Mouse (Mus musculus) intestine, postnatal 0 days (tissue): ENCODE results near the gene A430078G23Rik. TPM values are rescaled to one million over a fixed set of nuclear protein-coding genes. Genes with fewer than 3 reads are reported as not detected.

ENCODE experiments used
- ATAC-seq: fragments of 200-750 bp; cut with Nextera tagmentation; 2 replicates; pipeline ENCODE4 v1.8.0; 2017; ENCODE audit warnings: mild to moderate bottlenecking, moderate TSS enrichment, moderate library complexity
- H3K27ac ChIP-seq: fragments of 300-500 bp; sonication (generic); 2 replicates; pipeline ENCODE4 v1.5.1; 2014; ENCODE audit warnings: mild to moderate bottlenecking, low read depth, low read length, moderate library complexity
- H3K27me3 ChIP-seq: fragments of 300-500 bp; sonication (generic); replicated peaks from 2 replicates; pipeline ENCODE4 v1.6.1; 2014; ENCODE audit warnings: low read length, mixed read lengths; ENCODE audit not compliant: control insufficient read depth, insufficient read depth
- H3K36me3 ChIP-seq: fragments of 300-500 bp; sonication (generic); 2 replicates; pipeline ENCODE4 v1.6.1; 2014; ENCODE audit warnings: mild to moderate bottlenecking, moderate library complexity; ENCODE audit not compliant: control insufficient read depth, insufficient read depth
- H3K4me1 ChIP-seq: fragments of 300-500 bp; sonication (generic); replicated peaks from 2 replicates; pipeline ENCODE4 v1.6.1; 2014; ENCODE audit warnings: antibody characterized with exemption, low read length, mixed read lengths; ENCODE audit not compliant: control insufficient read depth, insufficient read depth
- H3K4me2 ChIP-seq: fragments of 300-500 bp; sonication (generic); replicated peaks from 2 replicates; pipeline ENCODE4 v1.6.1; 2014; ENCODE audit warnings: low read depth, mild to moderate bottlenecking, moderate library complexity
- H3K4me3 ChIP-seq: fragments of 300-500 bp; sonication (generic); 2 replicates; pipeline ENCODE4 v1.5.1; 2014; ENCODE audit warnings: low read depth, low read length
- H3K9ac ChIP-seq: fragments of 300-500 bp; sonication (generic); 2 replicates; pipeline ENCODE4 v1.6.1; 2014; ENCODE audit warnings: mild to moderate bottlenecking, low read depth, low read length
- H3K9me3 ChIP-seq: fragments of 300-500 bp; sonication (generic); 2 replicates; pipeline ENCODE4 v1.6.1; 2016; ENCODE audit warnings: mixed run types; ENCODE audit not compliant: control insufficient read depth
- CTCF ChIP-seq: sonication (generic); IDR thresholded peaks from 2 replicates; pipeline ENCODE4 v1.5.1; 2016; ENCODE audit warnings: low read depth, mild to moderate bottlenecking, control low read depth, antibody characterized with exemption, moderate library complexity
- WGBS: fragments of 180-500 bp; shearing (Covaris S2); extraction: QIAGEN DNeasy Blood & Tissue Kit; methylation state at CpG from one replicate; pipeline ENCODE4 v1.1.7; 2014; 5-methylcytosine and 5-hydroxymethylcytosine counted together
- polyA plus RNA-seq: library from polyadenylated mRNA; unstranded; fragments of >200 nt; fragmentation: Nextera tagmentation; extraction: Ambion mirVana; gene quantifications from 2 replicates; pipeline ENCODE4 v1.2.1, GENCODE M21; 2015

The A430078G23Rik gene
- polyA plus RNA-seq, 1 experiment from 2014 or later, result 0.16 TPM

- no peak for TF ChIP-seq CTCF
- H3K4me3 ChIP-seq, result no peak overlapping the region
- no peaks in the 10 kb centered on the region for H3K27me3 ChIP-seq
- whole genome bisulfite sequencing, result 23% methylated on average over 8 of the region's 8 CpGs
- no peaks in the 10 kb centered on the region for H3K9me3 ChIP-seq
- H3K4me1 ChIP-seq, result peaks cover 23% of the 10 kb centered on the region
- peak overlapping the region; percentile 21; the same call in 1 of the 2 replicates for H3K27ac ChIP-seq
- no peaks in the 10 kb centered on the region for H3K36me3 ChIP-seq
- ATAC-seq, result no peak; the same call in 1 of the 2 replicates
- H3K4me2 ChIP-seq, result peak overlapping the region; percentile 41
- H3K9ac ChIP-seq, result no peak overlapping the region
Measured at GRCm38 (mm10) chr8:3417455-3417854, 64.2 kb downstream of the A430078G23Rik start.

- ATAC-seq, result peak; percentile 37; the same call in 1 of the 2 replicates
- H3K27me3 ChIP-seq, result no peaks in the 10 kb centered on the region
- H3K27ac ChIP-seq, result no peak overlapping the region
- WGBS, result 57% methylated on average over 1 of the region's 1 CpGs
- no peak overlapping the region for H3K9ac ChIP-seq
- H3K4me1 ChIP-seq, result peaks cover 18% of the 10 kb centered on the region
- no peak overlapping the region; the same call in 1 of the 2 replicates for H3K4me2 ChIP-seq
- no peak for TF ChIP-seq CTCF
- no peak overlapping the region for H3K4me3 ChIP-seq
- no peaks in the 10 kb centered on the region for H3K9me3 ChIP-seq
- H3K36me3 ChIP-seq, result no peaks in the 10 kb centered on the region
Measured at GRCm38 (mm10) chr8:3418101-3418500, 64.9 kb downstream of the A430078G23Rik start.

GRCm38 (mm10) chr8:3420105-3420706 is 67.0 kb downstream of the A430078G23Rik start:
- no peak for ATAC-seq
- no peaks in the 10 kb centered on the region for H3K9me3 ChIP-seq
- no peaks in the 10 kb centered on the region for H3K27me3 ChIP-seq
- WGBS, result 74% methylated on average over 10 of the region's 10 CpGs
- H3K4me2 ChIP-seq, result no peak overlapping the region
- no peak for TF ChIP-seq CTCF
- no peak overlapping the region for H3K27ac ChIP-seq
- H3K4me1 ChIP-seq, result peaks cover 10% of the 10 kb centered on the region; the same call in 1 of the 2 replicates
- no peak overlapping the region for H3K9ac ChIP-seq
- no peaks in the 10 kb centered on the region for H3K36me3 ChIP-seq
- H3K4me3 ChIP-seq, result no peak overlapping the region

- WGBS, result 76% methylated on average over 5 of the region's 5 CpGs
- Histone ChIP-seq H3K27ac (no peak overlapping the region), H3K36me3 (no peaks in the 10 kb centered on the region), H3K4me1 (peaks cover 8% of the 10 kb centered on the region; the same call in 1 of the 2 replicates), H3K4me2 (no peak overlapping the region), H3K9me3 (no peaks in the 10 kb centered on the region), H3K4me3 (no peak overlapping the region), H3K27me3 (no peaks in the 10 kb centered on the region), H3K9ac (no peak overlapping the region)
- ATAC-seq, result no peak
- no peak for TF ChIP-seq CTCF
Measured at GRCm38 (mm10) chr8:3421507-3421906, 68.3 kb downstream of the A430078G23Rik start.

GRCm38 (mm10) chr8:3425217-3425616 is 72.0 kb downstream of the A430078G23Rik start:
- Histone ChIP-seq H3K27me3 (no peaks in the 10 kb centered on the region), H3K36me3 (peaks cover 24% of the 10 kb centered on the region), H3K9me3 (no peaks in the 10 kb centered on the region), H3K4me2 (no peak overlapping the region), H3K9ac (no peak overlapping the region), H3K4me3 (no peak overlapping the region), H3K27ac (no peak overlapping the region), H3K4me1 (no peaks in the 10 kb centered on the region)
- ATAC-seq, result peak; percentile 32
- WGBS, result 40% methylated on average over 5 of the region's 5 CpGs
- peak; percentile 27 for TF ChIP-seq CTCF

GRCm38 (mm10) chr8:3426211-3426610 is 73.0 kb downstream of the A430078G23Rik start:
- no peak overlapping the region for H3K9ac ChIP-seq
- 78% methylated on average over 3 of the region's 3 CpGs for WGBS
- H3K27me3 ChIP-seq, result no peaks in the 10 kb centered on the region
- H3K4me3 ChIP-seq, result no peak overlapping the region
- no peaks in the 10 kb centered on the region for H3K9me3 ChIP-seq
- peaks cover 30% of the 10 kb centered on the region for H3K36me3 ChIP-seq
- no peak overlapping the region for H3K4me2 ChIP-seq
- ATAC-seq, result no peak
- no peak for TF ChIP-seq CTCF
- H3K4me1 ChIP-seq, result no peaks in the 10 kb centered on the region
- H3K27ac ChIP-seq, result no peak overlapping the region
